Mouse (Mus musculus) ES-CJ7 (cell line): Measurements from ENCODE around the gene Spag9.
"Not testable (repeated sequence)": the region's sequence is repeated elsewhere in the genome, so short reads cannot be mapped to it uniquely, and the experiment has no call there.

Source experiments
- DNase-seq: peaks from one replicate; pipeline ENCODE4 v3.0.0; 2011; ENCODE audit warnings: low read depth, low spot score

Gene Spag9

DNA sequence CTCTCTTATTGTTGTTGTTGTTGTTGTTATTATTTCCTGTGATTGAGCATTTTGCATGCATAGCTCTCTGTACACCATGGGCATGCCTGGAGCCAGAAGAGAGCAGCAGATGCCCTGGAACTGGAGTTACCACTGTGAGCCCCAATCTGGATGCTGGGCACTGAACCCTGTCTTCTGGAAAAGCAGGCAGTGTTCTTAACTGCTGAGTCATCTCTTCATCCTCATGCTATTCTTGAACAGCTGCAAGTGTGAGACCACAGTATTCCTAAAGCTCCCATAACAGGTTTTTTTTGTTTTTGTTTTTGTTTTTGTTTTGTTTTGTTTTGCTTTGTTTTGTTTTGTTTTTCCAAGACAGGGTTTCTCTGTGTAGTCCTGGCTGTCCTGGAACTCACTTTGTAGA is 9.6 kb upstream of the Spag9 start:
- no peak for DNase-seq

- no peak for DNase-seq
Observed at GRCm38 (mm10) chr11:93987026-93987425, 8.9 kb upstream of the Spag9 start.

DNA sequence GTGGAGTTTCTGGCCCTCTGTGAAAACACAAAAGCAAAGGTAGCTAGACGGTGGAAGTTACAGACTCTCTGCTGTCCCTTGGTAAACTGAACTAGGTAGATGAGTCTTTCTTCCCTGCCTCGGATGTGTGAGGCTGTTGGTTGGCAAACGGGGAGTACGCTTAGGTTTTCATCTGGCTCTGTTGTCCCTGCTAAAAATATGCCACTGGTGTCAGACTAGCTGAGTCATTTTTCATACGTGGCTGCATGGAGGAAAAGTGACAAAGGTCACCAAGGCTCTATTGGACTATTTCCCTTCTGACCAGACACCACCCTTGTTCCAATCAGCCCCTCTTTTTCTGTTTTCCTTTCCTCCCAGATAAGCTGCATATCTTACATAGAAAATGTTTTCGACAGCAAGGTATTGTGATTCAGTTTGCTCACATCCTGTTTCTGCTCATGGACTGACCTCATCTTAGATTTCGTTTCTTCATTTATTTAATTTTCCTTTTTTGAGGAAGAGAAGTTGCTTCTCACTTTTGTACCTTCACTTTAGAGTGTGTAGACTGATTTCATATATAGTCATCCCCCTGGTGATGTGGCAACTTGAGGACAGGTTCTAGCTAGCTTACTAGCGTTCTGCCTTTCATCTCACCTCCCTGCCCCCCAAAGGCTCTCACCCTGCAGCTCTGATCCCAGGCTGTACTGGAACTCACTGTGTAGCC is 8.1 kb upstream of the Spag9 start:
- no peak for DNase-seq

GRCm38 (mm10) chr11:93988328-93989062 is 7.4 kb upstream of the Spag9 start:
- DNase-seq: no peak

- DNase-seq: no peak
Observed at GRCm38 (mm10) chr11:93994531-93994930, 1.4 kb upstream of the Spag9 start.

GRCm38 (mm10) chr11:93995111-93995719 is 676 bp upstream of the Spag9 start:
- peak; percentile 76 for DNase-seq

DNA sequence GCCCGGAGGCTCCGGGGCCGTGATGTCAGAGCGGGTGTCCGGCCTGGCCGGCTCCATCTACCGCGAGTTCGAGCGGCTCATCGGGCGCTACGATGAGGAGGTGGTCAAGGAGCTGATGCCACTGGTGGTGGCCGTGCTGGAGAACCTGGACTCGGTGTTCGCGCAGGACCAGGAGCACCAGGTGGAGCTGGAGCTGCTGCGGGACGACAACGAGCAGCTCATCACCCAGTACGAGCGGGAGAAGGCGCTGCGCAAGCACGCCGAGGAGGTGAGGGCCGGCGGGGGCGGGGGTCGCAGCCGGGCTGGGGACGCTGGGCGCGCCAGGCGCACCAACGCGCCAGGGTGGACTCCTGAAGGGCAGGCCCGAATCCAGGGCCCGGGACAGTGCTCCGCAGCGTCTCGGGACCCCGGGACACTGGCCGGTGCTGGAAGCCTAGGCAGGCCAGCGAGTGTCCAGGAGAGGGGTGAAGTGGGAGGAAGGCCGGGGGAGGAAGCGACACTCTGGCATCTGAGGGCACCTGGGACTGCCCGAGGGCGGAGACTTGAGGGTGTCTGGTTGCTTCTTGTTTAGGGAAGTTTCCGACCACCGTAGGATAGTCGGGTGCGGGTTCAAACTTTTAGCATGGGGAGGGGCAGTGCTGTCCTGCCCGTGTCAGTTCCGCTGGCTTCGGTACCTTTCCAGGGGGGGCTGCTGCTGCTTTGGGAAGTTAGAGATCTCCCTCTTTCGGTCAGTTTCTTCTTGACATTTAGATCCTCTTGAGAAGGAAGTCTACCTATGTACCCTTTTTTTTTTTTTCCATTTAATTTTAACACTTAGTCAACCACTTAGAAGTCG is 632 bp downstream of the Spag9 start:
- peak; percentile 18 for DNase-seq

GRCm38 (mm10) chr11:93997141-93997775 is 1.4 kb downstream of the Spag9 start:
- DNase-seq: peak; percentile 44

DNA sequence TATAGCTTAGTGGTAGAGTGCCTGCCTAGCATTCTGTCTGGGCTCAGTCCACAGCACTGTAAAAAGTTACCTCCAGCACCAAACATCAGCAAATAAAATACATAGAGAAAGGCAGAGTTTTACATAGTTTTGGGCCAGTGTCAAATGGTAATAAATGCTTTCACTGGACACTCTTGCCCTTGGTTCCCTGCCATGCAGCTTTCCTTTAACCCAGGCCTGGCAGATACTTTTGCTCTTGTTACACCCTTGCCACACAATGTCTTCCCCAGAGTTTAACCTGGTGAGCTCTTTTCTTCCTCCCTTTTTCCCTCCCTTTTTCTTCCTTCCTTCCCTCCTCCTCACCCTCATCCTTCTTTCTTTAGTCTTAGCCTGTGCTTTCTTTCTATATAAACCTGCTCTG is 3.4 kb downstream of the Spag9 start:
- no peak for DNase-seq

DNA sequence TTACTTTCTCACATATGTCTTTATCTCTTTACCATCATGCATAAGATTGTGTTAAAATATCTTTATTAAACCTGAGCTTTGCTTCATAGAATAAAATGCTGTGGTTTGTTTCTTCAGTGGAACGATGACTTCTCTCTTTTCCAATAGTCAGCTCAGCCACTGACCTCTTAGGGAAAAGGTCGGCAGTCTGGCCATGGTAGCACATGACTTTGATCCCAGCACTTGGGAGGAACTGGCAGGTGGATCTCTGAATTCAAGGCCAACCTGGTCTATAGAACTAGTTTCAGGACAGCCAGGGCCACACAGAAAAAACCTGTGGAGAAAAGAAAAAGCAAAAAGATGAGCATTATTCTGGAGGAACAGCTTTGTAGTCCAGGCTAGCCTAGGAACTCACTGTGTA is 7.5 kb downstream of the Spag9 start:
- DNase-seq: no peak

DNA sequence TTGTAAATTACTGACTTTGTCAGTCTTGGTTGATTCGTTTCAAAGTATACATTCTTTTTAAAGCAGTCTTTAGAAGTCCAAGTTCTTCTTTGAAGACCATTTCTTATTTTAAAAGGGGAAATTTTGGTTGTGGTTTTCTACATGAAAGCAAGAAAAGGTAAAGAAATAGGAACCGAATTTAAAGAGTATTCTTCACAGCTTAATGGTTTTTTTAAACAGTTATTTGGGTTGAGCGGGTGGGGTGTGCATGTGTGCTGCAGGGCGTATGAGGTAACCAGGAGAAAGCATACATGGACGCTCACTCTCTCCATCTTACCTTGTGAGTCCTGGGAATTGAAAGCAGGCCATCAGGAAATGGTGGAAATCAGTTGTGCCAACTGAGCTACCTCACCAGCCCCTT is 23.2 kb downstream of the Spag9 start:
- DNase-seq: no peak

DNA sequence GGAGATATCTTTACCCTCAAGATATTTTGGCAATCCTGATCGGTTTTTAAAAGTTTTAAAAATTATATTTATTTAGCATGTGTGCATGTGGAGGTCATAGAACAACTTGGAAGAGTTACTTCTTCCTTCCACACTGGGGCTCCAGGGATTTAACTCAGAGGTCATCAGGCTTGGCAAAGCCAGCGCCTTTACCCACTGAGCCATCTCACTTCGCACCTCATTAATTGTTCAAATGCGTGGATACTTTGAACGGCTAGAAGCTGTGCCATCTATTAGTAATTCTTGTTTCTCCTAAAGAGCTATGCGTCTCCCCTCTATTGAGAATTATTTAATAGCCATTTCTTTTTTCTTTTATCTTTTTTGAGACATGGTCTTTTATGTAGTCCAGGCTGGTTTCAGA is 24.5 kb downstream of the Spag9 start:
- DNase-seq: no peak

DNA sequence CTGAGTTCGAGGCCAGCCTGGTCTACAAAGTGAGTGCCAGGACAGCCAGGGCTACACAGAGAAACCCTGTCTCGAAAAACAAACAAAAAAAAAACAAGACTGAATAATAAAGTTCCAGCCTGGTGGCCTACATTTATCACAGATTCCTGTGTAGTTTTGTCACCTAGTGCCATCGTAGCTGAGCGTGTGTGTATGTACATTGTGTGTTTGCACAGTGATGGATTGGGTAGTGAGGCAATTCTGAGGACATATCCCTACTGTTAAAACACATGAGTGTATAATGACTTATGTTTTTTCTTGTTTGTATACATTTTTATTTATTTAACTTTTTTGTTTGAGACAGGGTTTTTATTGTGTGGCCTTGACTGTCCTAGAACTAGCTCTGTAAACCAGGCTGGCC is 30.4 kb downstream of the Spag9 start:
- no peak for DNase-seq

GRCm38 (mm10) chr11:94032084-94032483 is 36.2 kb downstream of the Spag9 start:
- DNase-seq: no peak

GRCm38 (mm10) chr11:94032971-94033370 is 37.1 kb downstream of the Spag9 start:
- no peak for DNase-seq

GRCm38 (mm10) chr11:94035974-94036373 is 40.1 kb downstream of the Spag9 start:
- DNase-seq: peak; percentile 46

DNA sequence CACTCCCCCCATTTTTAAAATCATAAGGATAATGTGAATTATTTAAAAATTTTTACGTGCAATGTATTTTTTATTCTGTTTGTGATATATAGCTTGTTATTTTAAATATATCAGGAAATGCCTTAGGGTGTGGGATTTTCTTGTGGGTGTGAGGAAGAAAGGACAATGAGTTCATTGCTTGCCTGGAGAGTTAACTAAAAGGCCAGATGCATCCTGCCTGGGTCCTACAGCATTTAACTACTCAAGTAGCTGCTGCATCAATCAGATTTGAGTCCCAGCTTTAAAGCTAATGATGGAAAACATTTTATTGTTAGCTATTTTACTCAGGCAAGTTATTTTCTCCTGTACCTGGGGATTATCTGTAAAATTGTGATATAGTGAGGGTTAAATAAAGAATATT is 45.6 kb downstream of the Spag9 start:
- DNase-seq: no peak

- DNase-seq: not testable (repeated sequence)
Observed at GRCm38 (mm10) chr11:94042301-94042700, 46.4 kb downstream of the Spag9 start.

DNA sequence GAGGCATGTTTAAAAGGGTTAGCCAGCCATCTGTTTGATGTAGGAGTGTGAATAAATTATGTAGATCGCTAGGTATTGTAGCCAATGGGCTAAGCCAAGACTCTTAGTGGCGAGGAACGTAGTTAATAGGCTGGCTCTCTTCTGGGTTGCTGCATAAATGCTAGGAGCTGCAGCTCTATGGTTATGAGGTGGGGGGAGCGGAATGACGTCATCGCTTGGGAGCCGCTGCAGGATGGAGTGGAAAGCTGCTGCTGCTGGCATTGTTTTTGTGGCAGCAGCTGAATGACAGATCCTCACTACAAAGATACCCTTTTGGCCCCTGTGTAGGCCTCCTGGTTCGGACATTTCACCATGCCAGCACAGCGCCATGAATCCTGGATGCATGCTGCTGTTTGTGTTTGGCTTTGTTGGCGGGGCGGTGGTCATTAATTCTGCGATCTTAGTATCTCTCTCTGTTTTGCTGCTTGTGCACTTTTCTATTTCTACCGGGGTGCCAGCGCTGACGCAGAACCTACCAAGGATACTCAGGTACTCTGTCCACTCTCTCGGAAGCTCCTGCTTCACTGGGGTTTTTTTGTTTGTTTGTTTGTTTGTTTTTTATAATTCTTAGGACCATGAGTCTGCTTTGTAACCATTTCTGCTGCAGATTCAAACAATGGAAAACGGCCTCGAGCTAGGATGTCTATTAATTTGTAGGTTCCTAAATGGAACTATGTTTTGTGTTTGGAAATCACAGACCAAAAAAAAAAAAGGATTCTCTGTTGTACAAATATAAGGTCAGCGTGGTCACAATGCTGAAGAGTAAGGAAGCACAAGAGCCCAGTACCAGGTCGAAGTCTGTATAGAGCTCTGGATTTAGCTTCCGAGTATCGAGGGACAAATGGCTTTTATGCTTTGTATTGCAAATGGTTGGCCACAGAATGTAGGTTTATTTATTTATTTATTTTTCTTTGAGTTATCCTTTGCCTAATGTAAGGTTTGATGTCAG is 48.4 kb downstream of the Spag9 start:
- peak; percentile 67 for DNase-seq

DNA sequence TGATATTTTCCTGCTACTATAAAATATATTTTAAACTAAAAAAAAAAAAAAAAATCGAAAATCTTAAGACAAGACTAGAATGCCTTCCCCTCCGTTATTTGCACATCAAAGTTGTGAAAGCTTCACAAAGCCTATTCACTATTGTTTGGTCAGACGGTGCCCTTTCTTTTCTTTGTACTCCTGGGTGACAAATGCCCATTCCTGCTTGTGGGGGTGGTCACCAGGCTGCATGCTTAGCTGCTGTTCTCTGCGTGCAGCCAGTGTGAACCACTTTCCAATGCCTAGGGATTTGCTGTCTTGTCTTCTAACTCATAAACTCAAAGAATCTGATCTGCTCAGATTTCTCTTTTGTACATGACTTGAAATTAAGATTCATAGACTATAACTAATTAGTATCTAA is 49.1 kb downstream of the Spag9 start:
- peak; percentile 31 for DNase-seq
